Mouse (Mus musculus) heart, postnatal 4 days (tissue): Measurements from ENCODE around the gene Gm26602. TPM values are rescaled to one million over a fixed set of nuclear protein-coding genes. Genes with fewer than 3 reads are reported as not detected.

ENCODE experiments used
- microRNA-seq, 2 experiments: library from miRNA; unstranded; fragments of <30 nt; microRNA quantifications; one replicate each; pipeline ENCODE4 v1.2.0; 2021 to 2022
- total RNA-seq, 2 experiments: library from RNA; stranded (reverse); gene quantifications; 2 replicates each; pipeline ENCODE4 v1.2.3; 2021

Gm26602 gene
- total RNA-seq, 2 experiments from 2014 or later: not detected

Small RNA genes within 50 kb of the gene (microRNA-seq; reads per million reads assigned to microRNA genes)
- gene Mir6910: 0 reads per million in 2 experiments

Other genes with a start within 250 kb of the Gm26602 start
- gene Madcam1, start 246.3 kb upstream of the Gm26602 start, total RNA-seq: under 1 TPM; 0.36 to 0.67 TPM
- 10 to 100 TPM; 18.8 to 20.3 TPM for gene Tpgs1, start 241.5 kb upstream of the Gm26602 start, total RNA-seq
- gene Cdc34, start 228.7 kb upstream of the Gm26602 start, total RNA-seq: 100 to 1,000 TPM; 134 to 145 TPM
- gene Gzmm, start 221.8 kb upstream of the Gm26602 start, total RNA-seq: 1 to 10 TPM; 2.9 to 3.7 TPM
- gene Bsg, start 206.4 kb upstream of the Gm26602 start, total RNA-seq: 100 to 1,000 TPM; 793 to 876 TPM
- gene Hcn2, start 194.2 kb upstream of the Gm26602 start, total RNA-seq: 1 to 10 TPM; 7.6 to 9.5 TPM
- gene Polrmt, start 164.3 kb upstream of the Gm26602 start, total RNA-seq: 10 to 100 TPM; 35.4 to 39.6 TPM
- gene Fgf22, start 155.8 kb upstream of the Gm26602 start, total RNA-seq: not detected
- 10 to 100 TPM; 40.3 to 45.9 TPM for gene Rnf126, start 143.9 kb upstream of the Gm26602 start, total RNA-seq
- 10 to 100 TPM; 10.3 TPM for gene Fstl3, start 133.6 kb upstream of the Gm26602 start, total RNA-seq
- not detected for gene Prss57, start 119.9 kb upstream of the Gm26602 start, total RNA-seq
- gene Palm, start 117.3 kb upstream of the Gm26602 start, total RNA-seq: 10 to 100 TPM; 78.5 to 88.6 TPM
- under 1 TPM; 0.14 to 0.45 TPM for gene Misp, start 89.9 kb upstream of the Gm26602 start, total RNA-seq
- 100 to 1,000 TPM; 167 to 182 TPM for gene Ptbp1, start 56.4 kb upstream of the Gm26602 start, total RNA-seq
- gene Prtn3, start 36.4 kb upstream of the Gm26602 start, total RNA-seq: not detected
- gene Plppr3, start 36.2 kb upstream of the Gm26602 start, total RNA-seq: 1 to 10 TPM; 2.5 to 2.9 TPM
- gene Elane, start 24.6 kb upstream of the Gm26602 start, total RNA-seq: not detected
- gene Cfd, start 20.0 kb upstream of the Gm26602 start, total RNA-seq: under 1 TPM in 1 of 2 experiments, not detected in 1; 0.38 TPM
- gene Med16, start 1.9 kb upstream of the Gm26602 start, total RNA-seq: 10 to 100 TPM; 67.1 to 68.2 TPM
- gene Kiss1r, start 6.1 kb downstream of the Gm26602 start, total RNA-seq: under 1 TPM; 0.25 to 0.33 TPM
- gene R3hdm4, start 10.4 kb downstream of the Gm26602 start, total RNA-seq: 100 to 1,000 TPM in 1 of 2 experiments, 10 to 100 TPM in 1; 91.0 to 100 TPM
- 1 to 10 TPM; 4.2 to 4.3 TPM for gene Arid3a, start 16.2 kb downstream of the Gm26602 start, total RNA-seq
- 10 to 100 TPM; 25.5 to 28.5 TPM for gene Wdr18, start 49.3 kb downstream of the Gm26602 start, total RNA-seq
- gene Grin3b, start 59.9 kb downstream of the Gm26602 start, total RNA-seq: under 1 TPM in 1 of 2 experiments, not detected in 1; 0.21 TPM
- 100 to 1,000 TPM; 117 to 120 TPM for gene Tmem259, start 73.5 kb downstream of the Gm26602 start, total RNA-seq
- gene Cnn2, start 77.7 kb downstream of the Gm26602 start, total RNA-seq: 100 to 1,000 TPM; 109 to 113 TPM
- gene Abca7, start 85.6 kb downstream of the Gm26602 start, total RNA-seq: 1 to 10 TPM; 6.9 to 8.1 TPM
- gene Arhgap45, start 105.8 kb downstream of the Gm26602 start, total RNA-seq: 1 to 10 TPM; 4.0 to 4.1 TPM
- gene Polr2e, start 128.9 kb downstream of the Gm26602 start, total RNA-seq: 10 to 100 TPM; 66.6 to 70.7 TPM
- 100 to 1,000 TPM; 450 to 489 TPM for gene Gpx4, start 136.3 kb downstream of the Gm26602 start, total RNA-seq
- 10 to 100 TPM; 19.0 to 19.4 TPM for gene Sbno2, start 194.7 kb downstream of the Gm26602 start, total RNA-seq
- 10 to 100 TPM; 98.7 to 99.9 TPM for gene Stk11, start 204.9 kb downstream of the Gm26602 start, total RNA-seq
- 1,000 to 10,000 TPM in 1 of 2 experiments, 100 to 1,000 TPM in 1; 966 to 1,003 TPM for gene Atp5d, start 227.8 kb downstream of the Gm26602 start, total RNA-seq
- 1 to 10 TPM; 3.7 to 5.1 TPM for gene Cbarp, start 230.0 kb downstream of the Gm26602 start, total RNA-seq
- 100 to 1,000 TPM; 145 to 163 TPM for gene Midn, start 237.4 kb downstream of the Gm26602 start, total RNA-seq